Mouse (Mus musculus): ENCODE measurements around the gene Gpr119. TPM values are rescaled to one million over a fixed set of nuclear protein-coding genes. Genes with fewer than 3 reads are reported as not detected.

Gene Gpr119
- total RNA-seq (2021) = not detected

GRCm38 (mm10) chrX:48674171-48674570, at the start of gene Gpr119:
Gpr119 (minus strand) TSS chrX:48674478.
- DNase-seq (ENCODE audit: extremely low spot score in 1 of 2, low spot score in 2 of 2) = peak in 1 of 2 experiments; percentile 17
- intact Hi-C loops (cut with DNase I) = no loop called here

GRCm38 (mm10) chrX:48712846-48713245, 38.6 kb upstream of the Gpr119 start:
- intact Hi-C loops (cut with DNase I) = no loop called here
- no peak for DNase-seq (ENCODE audit: extremely low spot score in 1 of 2, low spot score in 2 of 2)

GRCm38 (mm10) chrX:48709701-48710100, 35.4 kb upstream of the Gpr119 start:
- no peak for DNase-seq (ENCODE audit: extremely low spot score in 1 of 2, low spot score in 2 of 2)
- intact Hi-C loops (cut with DNase I) = no loop called here

- intact Hi-C loops (cut with DNase I) = no loop called here
- peak; percentile 85 to 93 for DNase-seq (ENCODE audit: extremely low spot score in 1 of 2, low spot score in 2 of 2)
Measured at GRCm38 (mm10) chrX:48694864-48695371, 20.6 kb upstream of the Gpr119 start, which contains the start of gene Rbmx2. Rbmx2 (plus strand) TSS chrX:48695004.

GRCm38 (mm10) chrX:48694460-48694859, 20.2 kb upstream of the Gpr119 start:
- intact Hi-C loops (cut with DNase I) = no loop called here
- peak in 1 of 2 experiments; percentile 18 for DNase-seq (ENCODE audit: extremely low spot score in 1 of 2, low spot score in 2 of 2)

- intact Hi-C loops (cut with DNase I) = loop anchor here (10.0 kb wide), 1 partner anchor 621 kb away; no protein-coding TSS in a partner anchor
- no peak for DNase-seq (ENCODE audit: extremely low spot score in 1 of 2, low spot score in 2 of 2)
Measured at GRCm38 (mm10) chrX:48683857-48684256, 9.6 kb upstream of the Gpr119 start.

- intact Hi-C loops (cut with DNase I) = loop anchor here (10.0 kb wide), 1 partner anchor 621 kb away; no protein-coding TSS in a partner anchor
- DNase-seq (ENCODE audit: extremely low spot score in 1 of 2, low spot score in 2 of 2) = peak; percentile 10 to 43
Measured at GRCm38 (mm10) chrX:48683451-48683850, 9.2 kb upstream of the Gpr119 start.

- no peak for DNase-seq (ENCODE audit: extremely low spot score in 1 of 2, low spot score in 2 of 2)
- intact Hi-C loops (cut with DNase I) = no loop called here
Measured at GRCm38 (mm10) chrX:48671714-48672113, 2.6 kb downstream of the Gpr119 start.

- intact Hi-C loops (cut with DNase I) = no loop called here
- no peak for DNase-seq (ENCODE audit: extremely low spot score in 1 of 2, low spot score in 2 of 2)
Measured at GRCm38 (mm10) chrX:48669588-48669987, 4.7 kb downstream of the Gpr119 start.

- intact Hi-C loops (cut with DNase I) = no loop called here
- DNase-seq (ENCODE audit: extremely low spot score in 1 of 2, low spot score in 2 of 2) = no peak
Measured at GRCm38 (mm10) chrX:48666807-48667206, 7.5 kb downstream of the Gpr119 start.

GRCm38 (mm10) chrX:48644122-48644521, 30.2 kb downstream of the Gpr119 start:
- DNase-seq (ENCODE audit: extremely low spot score in 1 of 2, low spot score in 2 of 2) = peak in 1 of 2 experiments; percentile 16
- intact Hi-C loops (cut with DNase I) = no loop called here

- intact Hi-C loops (cut with DNase I) = no loop called here
- no peak for DNase-seq (ENCODE audit: extremely low spot score in 1 of 2, low spot score in 2 of 2)
Measured at GRCm38 (mm10) chrX:48637032-48637431, 37.2 kb downstream of the Gpr119 start.

- no peak for DNase-seq (ENCODE audit: extremely low spot score in 1 of 2, low spot score in 2 of 2)
- intact Hi-C loops (cut with DNase I) = no loop called here
Measured at GRCm38 (mm10) chrX:48624054-48624420, 50.2 kb downstream of the Gpr119 start.

- peak; percentile 62 to 86 for DNase-seq (ENCODE audit: extremely low spot score in 1 of 2, low spot score in 2 of 2)
- intact Hi-C loops (cut with DNase I) = no loop called here
Measured at GRCm38 (mm10) chrX:48623379-48624053, 50.8 kb downstream of the Gpr119 start, which contains the start of gene Slc25a14. Slc25a14 (plus strand) TSS chrX:48623413.

- intact Hi-C loops (cut with DNase I) = no loop called here
Measured at GRCm38 (mm10) chrX:48623049-48623378, 51.3 kb downstream of the Gpr119 start.

More at GRCm38 (mm10) chrX:48623049-48623378, 51.3 kb downstream of the Gpr119 start:
- no peak for DNase-seq (ENCODE audit: extremely low spot score in 1 of 2, low spot score in 2 of 2)

Small RNA genes within 50 kb of the gene (microRNA-seq; reads per million reads assigned to microRNA genes)
- not detected for gene Gm27828

Other genes starting within 250 kb of the Gpr119 start
- gene Elf4, start 211.3 kb downstream of the Gpr119 start, total RNA-seq (2021) = 1 to 10 TPM in 1 of 2 experiments, under 1 TPM in 1; 0.93 to 1.0 TPM
- gene Aifm1, start 160.9 kb downstream of the Gpr119 start, total RNA-seq (2021) = 10 to 100 TPM; 24.5 to 24.7 TPM
- gene Rab33a, start 155.2 kb downstream of the Gpr119 start, total RNA-seq (2021) = 10 to 100 TPM; 26.4 to 28.2 TPM
- 10 to 100 TPM; 25.6 to 30.6 TPM for gene Zfp280c, start 80.0 kb downstream of the Gpr119 start, total RNA-seq (2021)
- gene Slc25a14, start 51.1 kb downstream of the Gpr119 start, total RNA-seq (2021) = 10 to 100 TPM; 40.7 to 47.3 TPM
- 1 to 10 TPM; 4.9 to 7.9 TPM for gene Rbmx2, start 20.5 kb upstream of the Gpr119 start, total RNA-seq (2021)
- gene Gm595, start 203.2 kb upstream of the Gpr119 start, total RNA-seq (2021) = not detected